Mouse (Mus musculus): Measurements from ENCODE around the gene Myh7b.

DNA sequence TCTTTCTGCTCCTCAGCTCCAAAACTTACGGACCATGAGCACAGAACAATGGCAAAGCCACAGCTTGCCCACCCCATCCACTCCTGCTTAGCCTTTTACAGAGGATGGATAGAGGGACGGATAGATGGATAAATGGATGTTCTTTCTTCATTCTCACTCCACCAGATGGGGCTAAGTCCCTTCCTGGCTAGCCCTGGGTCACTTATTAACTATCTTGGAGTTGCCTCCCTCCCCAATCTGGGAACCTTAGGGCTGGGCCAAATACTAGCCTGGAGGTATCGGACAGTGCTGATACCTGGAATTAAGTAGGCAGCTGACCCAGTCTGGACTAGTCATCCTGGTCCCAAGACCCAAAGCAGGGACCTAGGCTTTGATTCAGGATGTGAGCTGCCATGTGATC is 7.3 kb upstream of the Myh7b start:
- TF ChIP-seq CTCF (IDR thresholded peaks at IDR 0.05; ENCODE audit: borderline replicate concordance, control insufficient read depth, extremely low read depth, insufficient read depth, low read length, poor library complexity), result no peak
- TF ChIP-seq POLR2A (IDR thresholded peaks at IDR 0.05; ENCODE audit: control insufficient read depth, extremely low read depth, insufficient read depth, low read length, poor library complexity), result no peak
